Comparison of ENCODE assay signal across 23 mouse cellular contexts in genomic region chr7:139465538-139465937, GRCm38 (mm10).
DNase-seq lines count a peak whose midpoint lies in the region; ATAC-seq and TF ChIP-seq lines count a peak whose summit lies in the region.
"Had no signal": no experiment of that assay in that cellular context is flagged by ENCODE, and none has a peak within 500 bp of the region (broad histone marks: within the 10 kb centered on the region; RNA-seq: fewer than 3 reads in every experiment).

No protein-coding gene starts in this region.

- TF ChIP-seq RAD21 in MEL (IDR thresholded peaks at IDR 0.05; ENCODE audit: low read depth, low read length) = no peak

- H3K27ac ChIP-seq in heart, embryonic 10.5 days = peak overlapping the region; percentile 94
- H3K27ac ChIP-seq in heart, embryonic 11.5 days (ENCODE audit: low read depth, low read length) = no peak overlapping the region; the same call in 1 of the 2 replicates
- peak overlapping the region; percentile 98; the same call in 1 of the 2 replicates for H3K27ac ChIP-seq in heart, embryonic 15.5 days
- peak overlapping the region; percentile 44; the same call in 1 of the 2 replicates for H3K27ac ChIP-seq in MEL (ENCODE audit: control insufficient read depth, low read depth, low read length)
- H3K27ac ChIP-seq: forebrain, embryonic 10.5 days; forebrain, embryonic 13.5 days; hindbrain, embryonic 12.5 days; hindbrain, embryonic 15.5 days had no signal

- no peak for DNase-seq in heart, embryonic 10.5 days (ENCODE audit: low spot score)
- DNase-seq in heart, adult 9 months (ENCODE audit: low spot score in 2 of 2) = no peak
- DNase-seq in MEL (ENCODE audit: low read depth, low spot score) = peak; percentile 21
- DNase-seq in kidney, adult 18-20 months = no peak
- DNase-seq in urinary bladder, postnatal 25 days (ENCODE audit: low spot score) = no peak
- DNase-seq: adrenal gland, postnatal 10 days; adrenal gland, postnatal 36 days; cerebellum, adult 18-20 months; cerebellum, adult 9-10 months; cerebellum, postnatal 14 days; gastrocnemius, postnatal 25 days; heart, adult 18-20 months; heart, postnatal 10 days had no signal

- no peak overlapping the region for H3K4me2 ChIP-seq in heart, embryonic 11.5 days
- no peak overlapping the region for H3K4me2 ChIP-seq in heart, embryonic 15.5 days
- H3K4me2 ChIP-seq: forebrain, embryonic 13.5 days; hindbrain, embryonic 12.5 days; hindbrain, embryonic 15.5 days had no signal

- H3K79me2 ChIP-seq in MEL (ENCODE audit: control insufficient read depth, insufficient read depth, low read length, poor library complexity) = no peaks in the 10 kb centered on the region; the same call in 1 of the 2 replicates

- no peaks in the 10 kb centered on the region for H3K9me3 ChIP-seq in heart, embryonic 10.5 days
- H3K9me3 ChIP-seq in heart, embryonic 11.5 days (replicated peaks; ENCODE audit: control insufficient read depth, low read length) = no peaks in the 10 kb centered on the region
- H3K9me3 ChIP-seq in heart, embryonic 15.5 days (replicated peaks) = no peaks in the 10 kb centered on the region
- no peaks in the 10 kb centered on the region for H3K9me3 ChIP-seq in MEL (replicated peaks; ENCODE audit: insufficient read depth, low read length)
- H3K9me3 ChIP-seq: forebrain, embryonic 10.5 days; forebrain, embryonic 13.5 days; hindbrain, embryonic 12.5 days; hindbrain, embryonic 15.5 days had no signal

- ATAC-seq in heart, embryonic 11.5 days (replicated peaks; ENCODE audit: insufficient number of reproducible peaks, low FRiP score, low TSS enrichment) = no peak
- no peak for ATAC-seq in heart, embryonic 15.5 days (replicated peaks; ENCODE audit: insufficient number of reproducible peaks, insufficient read depth, low FRiP score, low read depth)
- ATAC-seq: CD4-positive, CD25-positive, alpha-beta regulatory T cell, adult 4 months; forebrain, embryonic 13.5 days; forebrain, embryonic 16.5 days; intestine, postnatal 0 days; Patski had no signal

- H3K9ac ChIP-seq in heart, embryonic 11.5 days (ENCODE audit: low read depth, low read length) = no peak overlapping the region
- no peak overlapping the region for H3K9ac ChIP-seq in heart, embryonic 15.5 days
- H3K9ac ChIP-seq in MEL (ENCODE audit: control insufficient read depth, low read depth, low read length, poor library complexity, severe bottlenecking) = peak overlapping the region; percentile 8; the same call in 1 of the 2 replicates
- H3K9ac ChIP-seq: forebrain, embryonic 13.5 days; hindbrain, embryonic 12.5 days; hindbrain, embryonic 15.5 days had no signal

- no peaks in the 10 kb centered on the region for H3K27me3 ChIP-seq in heart, embryonic 10.5 days (ENCODE audit: insufficient read depth, poor library complexity, severe bottlenecking)
- H3K27me3 ChIP-seq in heart, embryonic 11.5 days (ENCODE audit: control insufficient read depth, insufficient read depth, low read length) = no peaks in the 10 kb centered on the region
- no peaks in the 10 kb centered on the region for H3K27me3 ChIP-seq in heart, embryonic 15.5 days
- no peaks in the 10 kb centered on the region for H3K27me3 ChIP-seq in MEL (ENCODE audit: control insufficient read depth in 1 of 2, insufficient read depth in 2 of 2, low read length in 2 of 2)
- H3K27me3 ChIP-seq: forebrain, embryonic 13.5 days; hindbrain, embryonic 12.5 days; hindbrain, embryonic 15.5 days; Patski had no signal

- no peak for TF ChIP-seq POLR2A in MEL (IDR thresholded peaks at IDR 0.05; ENCODE audit: control insufficient read depth in 1 of 2, insufficient read depth in 1 of 2, low read depth in 1 of 2, low read length in 2 of 2, poor library complexity in 1 of 2)

- WGBS in heart, embryonic 10.5 days = 78% methylated on average over 4 of the region's 4 CpGs
- 67% methylated on average over 4 of the region's 4 CpGs for WGBS in heart, embryonic 11.5 days (ENCODE audit: insufficient replicate concordance)
- 72% methylated on average over 4 of the region's 4 CpGs for WGBS in heart, embryonic 15.5 days

- H3K4me1 ChIP-seq in heart, embryonic 10.5 days = peaks cover 78% of the 10 kb centered on the region
- peaks cover 50% of the 10 kb centered on the region for H3K4me1 ChIP-seq in heart, embryonic 11.5 days (ENCODE audit: control insufficient read depth, insufficient read depth, low read length)
- H3K4me1 ChIP-seq in heart, embryonic 15.5 days (replicated peaks) = peaks cover 66% of the 10 kb centered on the region
- peaks cover 19 to 31% of the 10 kb centered on the region in 2 experiments for H3K4me1 ChIP-seq in MEL (ENCODE audit: control insufficient read depth in 1 of 2, insufficient read depth in 2 of 2, low read length in 2 of 2)

- H3K36me3 ChIP-seq in heart, embryonic 10.5 days = no peaks in the 10 kb centered on the region
- no peaks in the 10 kb centered on the region for H3K36me3 ChIP-seq in heart, embryonic 11.5 days (ENCODE audit: control insufficient read depth, insufficient read depth, low read length)
- no peaks in the 10 kb centered on the region for H3K36me3 ChIP-seq in heart, embryonic 15.5 days
- peaks cover 0 to 28% of the 10 kb centered on the region in 2 experiments; a peak in 2 of 4 replicates for H3K36me3 ChIP-seq in MEL (ENCODE audit: control insufficient read depth in 1 of 2, insufficient read depth in 2 of 2, low read length in 2 of 2)
- H3K36me3 ChIP-seq: forebrain, embryonic 10.5 days; hindbrain, embryonic 12.5 days; hindbrain, embryonic 15.5 days had no signal

- no peak for TF ChIP-seq CTCF in MEL (IDR thresholded peaks at IDR 0.05 in 2 of 3, conservative IDR thresholded peaks at IDR 0.05 in 1 of 3; ENCODE audit: control insufficient read depth in 1 of 3, insufficient read depth in 1 of 3, low read depth in 2 of 3, low read length in 3 of 3, poor library complexity in 1 of 3, severe bottlenecking in 1 of 3)

- TF ChIP-seq EP300 in MEL (IDR thresholded peaks at IDR 0.05; ENCODE audit: low read depth in 1 of 2, low read length in 2 of 2) = no peak

- no peak overlapping the region for H3K4me3 ChIP-seq in heart, embryonic 10.5 days
- no peak overlapping the region for H3K4me3 ChIP-seq in heart, embryonic 11.5 days (ENCODE audit: low read depth, low read length)
- H3K4me3 ChIP-seq in heart, embryonic 15.5 days = no peak overlapping the region
- H3K4me3 ChIP-seq in MEL (ENCODE audit: control insufficient read depth in 1 of 2, insufficient read depth in 1 of 2, low read depth in 2 of 2, low read length in 2 of 2) = no peak overlapping the region
- H3K4me3 ChIP-seq: forebrain, embryonic 10.5 days; forebrain, embryonic 13.5 days; hindbrain, embryonic 12.5 days; hindbrain, embryonic 15.5 days had no signal

TF ChIP-seq in MEL, 35 proteins besides CTCF, POLR2A, EP300 and RAD21:
- TF ChIP-seq MXI1 (IDR thresholded peaks at IDR 0.05; ENCODE audit: low read depth, low read length) (no peak), SIN3A (IDR thresholded peaks at IDR 0.05; ENCODE audit: low read length) (no peak), ZMIZ1 (IDR thresholded peaks at IDR 0.05; ENCODE audit: low read depth, low read length) (no peak), MYC (IDR thresholded peaks at IDR 0.05; ENCODE audit: low read depth, low read length) (no peak), MAZ (IDR thresholded peaks at IDR 0.05; ENCODE audit: low read depth, low read length) (no peak), MAFK (IDR thresholded peaks at IDR 0.05; ENCODE audit: borderline replicate concordance, low read depth, low read length) (no peak), MYB (IDR thresholded peaks at IDR 0.05; ENCODE audit: low read depth, low read length) (no peak), USF1 (IDR thresholded peaks at IDR 0.05; ENCODE audit: low read depth, low read length) (no peak)
